Mouse (Mus musculus): ENCODE measurements around the gene Rtn2. TPM values are rescaled to one million over a fixed set of nuclear protein-coding genes. Genes with fewer than 3 reads are reported as not detected.

The Rtn2 gene
- not detected for polyA plus RNA-seq (2017; shearing (Covaris generic))

GRCm38 (mm10) chr7:19282385-19282784 is at the start of gene Rtn2:
TSS of gene Rtn2 (plus strand) at chr7:19282624.

GRCm38 (mm10) chr7:19271238-19272172 is 10.9 kb upstream of the Rtn2 start, which contains the start of gene Vasp:
TSS of gene Vasp (minus strand) at chr7:19271817.

GRCm38 (mm10) chr7:19279581-19280114 is 2.8 kb upstream of the Rtn2 start, which contains the start of gene Ppm1n:
TSS of gene Ppm1n (minus strand) at chr7:19280064.

GRCm38 (mm10) chr7:19309884-19310641 is 27.6 kb downstream of the Rtn2 start, which contains the start of gene Fosb:
TSS of gene Fosb (minus strand) at chr7:19310051.

GRCm38 (mm10) chr7:19344237-19344847 is 61.9 kb downstream of the Rtn2 start, which contains the start of gene Ercc1:
TSS of gene Ercc1 (plus strand) at chr7:19344778.

Other genes with a start within 250 kb of the Rtn2 start
- gene Rsph6a, start 227.9 kb upstream of the Rtn2 start, polyA plus RNA-seq (2017; shearing (Covaris generic)), result not detected
- not detected for gene Dmwd, start 206.4 kb upstream of the Rtn2 start, polyA plus RNA-seq (2017; shearing (Covaris generic))
- gene Dmpk, start 198.8 kb upstream of the Rtn2 start, polyA plus RNA-seq (2017; shearing (Covaris generic)), result not detected
- not detected for gene Six5, start 188.0 kb upstream of the Rtn2 start, polyA plus RNA-seq (2017; shearing (Covaris generic))
- not detected for gene Gm4969, start 164.3 kb upstream of the Rtn2 start, polyA plus RNA-seq (2017; shearing (Covaris generic))
- 11.7 TPM for gene Fbxo46, start 162.8 kb upstream of the Rtn2 start, polyA plus RNA-seq (2017; shearing (Covaris generic))
- 11.9 TPM for gene Qpctl, start 133.3 kb upstream of the Rtn2 start, polyA plus RNA-seq (2017; shearing (Covaris generic))
- gene Snrpd2, start 132.9 kb upstream of the Rtn2 start, polyA plus RNA-seq (2017; shearing (Covaris generic)), result 31.4 TPM
- not detected for gene Gipr, start 116.5 kb upstream of the Rtn2 start, polyA plus RNA-seq (2017; shearing (Covaris generic))
- 14.0 TPM for gene Eml2, start 106.2 kb upstream of the Rtn2 start, polyA plus RNA-seq (2017; shearing (Covaris generic))
- gene Gpr4, start 70.1 kb upstream of the Rtn2 start, polyA plus RNA-seq (2017; shearing (Covaris generic)), result 0.16 TPM
- gene Opa3, start 54.3 kb upstream of the Rtn2 start, polyA plus RNA-seq (2017; shearing (Covaris generic)), result 47.3 TPM
- gene Vasp, start 10.8 kb upstream of the Rtn2 start, polyA plus RNA-seq (2017; shearing (Covaris generic)), result 193 TPM
- gene Ppm1n, start 2.6 kb upstream of the Rtn2 start, polyA plus RNA-seq (2017; shearing (Covaris generic)), result not detected
- gene Fosb, start 27.4 kb downstream of the Rtn2 start, polyA plus RNA-seq (2017; shearing (Covaris generic)), result 7.9 TPM
- 67.3 TPM for gene Ercc1, start 62.2 kb downstream of the Rtn2 start, polyA plus RNA-seq (2017; shearing (Covaris generic))
- gene Cd3eap, start 76.9 kb downstream of the Rtn2 start, polyA plus RNA-seq (2017; shearing (Covaris generic)), result 9.8 TPM
- 0.25 TPM for gene Ppp1r13l, start 77.1 kb downstream of the Rtn2 start, polyA plus RNA-seq (2017; shearing (Covaris generic))
- 9.8 TPM for gene Ercc2, start 99.4 kb downstream of the Rtn2 start, polyA plus RNA-seq (2017; shearing (Covaris generic))
- gene Klc3, start 121.5 kb downstream of the Rtn2 start, polyA plus RNA-seq (2017; shearing (Covaris generic)), result 11.8 TPM
- not detected for gene Ckm, start 122.2 kb downstream of the Rtn2 start, polyA plus RNA-seq (2017; shearing (Covaris generic))
- 8.7 TPM for gene Mark4, start 176.2 kb downstream of the Rtn2 start, polyA plus RNA-seq (2017; shearing (Covaris generic))
- not detected for gene Exoc3l2, start 180.7 kb downstream of the Rtn2 start, polyA plus RNA-seq (2017; shearing (Covaris generic))
- gene Bloc1s3, start 225.7 kb downstream of the Rtn2 start, polyA plus RNA-seq (2017; shearing (Covaris generic)), result 3.8 TPM
- 58.6 TPM for gene Trappc6a, start 225.8 kb downstream of the Rtn2 start, polyA plus RNA-seq (2017; shearing (Covaris generic))
- gene Nkpd1, start 235.2 kb downstream of the Rtn2 start, polyA plus RNA-seq (2017; shearing (Covaris generic)), result not detected

Data from naive thymus-derived CD4-positive, alpha-beta T cell, adult 5 months (primary cell).